In genomic region chr1:173348527-173348926, GRCm38 (mm10) we compare ENCODE assay signal across 28 mouse cellular contexts. TPM values are rescaled to one million over a fixed set of nuclear protein-coding genes. Genes with fewer than 3 reads are reported as not detected.
DNase-seq lines count a peak whose midpoint lies in the region; ATAC-seq lines count a peak whose summit lies in the region.
"Had no signal": no experiment of that assay in that cellular context is flagged by ENCODE, and none has a peak within 500 bp of the region (broad histone marks: within the 10 kb centered on the region; RNA-seq: fewer than 3 reads in every experiment).

No protein-coding gene starts in this region.

- H3K36me3 ChIP-seq in hindbrain, embryonic 10.5 days, result peaks cover 6% of the 10 kb centered on the region; the same call in 1 of the 2 replicates
- H3K36me3 ChIP-seq in hindbrain, embryonic 14.5 days (replicated peaks; ENCODE audit: control insufficient read depth, insufficient read depth), result peaks cover 32% of the 10 kb centered on the region
- peaks cover 14% of the 10 kb centered on the region for H3K36me3 ChIP-seq in midbrain, embryonic 10.5 days
- H3K36me3 ChIP-seq in midbrain, embryonic 16.5 days (ENCODE audit: control insufficient read depth, insufficient read depth, low read length), result peaks cover 13% of the 10 kb centered on the region
- H3K36me3 ChIP-seq: embryonic facial prominence, embryonic 12.5 days; limb, embryonic 13.5 days; liver, embryonic 13.5 days had no signal

- 0 out of 2 replicates have a peak, but pooled peaks cover 3% of the 10 kb centered on the region for H3K27me3 ChIP-seq in hindbrain, embryonic 10.5 days (ENCODE audit: insufficient read depth, poor library complexity, severe bottlenecking)
- H3K27me3 ChIP-seq in hindbrain, embryonic 14.5 days (ENCODE audit: control insufficient read depth, insufficient read depth, low read length), result no peaks in the 10 kb centered on the region
- H3K27me3 ChIP-seq in midbrain, embryonic 10.5 days (ENCODE audit: low read depth, poor library complexity, severe bottlenecking), result no peaks in the 10 kb centered on the region
- no peaks in the 10 kb centered on the region for H3K27me3 ChIP-seq in midbrain, embryonic 16.5 days (ENCODE audit: control insufficient read depth, insufficient read depth, low read depth, low read length)
- H3K27me3 ChIP-seq: embryonic facial prominence, embryonic 12.5 days; hindbrain, embryonic 15.5 days; midbrain, embryonic 13.5 days had no signal

- H3K9me3 ChIP-seq in hindbrain, embryonic 10.5 days, result no peaks in the 10 kb centered on the region
- H3K9me3 ChIP-seq in hindbrain, embryonic 14.5 days (ENCODE audit: control insufficient read depth, low read length), result no peaks in the 10 kb centered on the region
- H3K9me3 ChIP-seq in midbrain, embryonic 10.5 days (replicated peaks), result no peaks in the 10 kb centered on the region
- no peaks in the 10 kb centered on the region for H3K9me3 ChIP-seq in midbrain, embryonic 16.5 days (replicated peaks; ENCODE audit: control insufficient read depth, low read length, poor library complexity, severe bottlenecking)
- H3K9me3 ChIP-seq: embryonic facial prominence, embryonic 12.5 days; hindbrain, embryonic 15.5 days; limb, embryonic 13.5 days; liver, embryonic 13.5 days; megakaryocyte, embryonic 14.5 days; midbrain, embryonic 13.5 days had no signal

- H3K4me2 ChIP-seq in hindbrain, embryonic 14.5 days (replicated peaks), result no peak overlapping the region
- no peak overlapping the region for H3K4me2 ChIP-seq in midbrain, embryonic 16.5 days (ENCODE audit: low read length)
- H3K4me2 ChIP-seq: embryonic facial prominence, embryonic 12.5 days; hindbrain, embryonic 15.5 days; limb, embryonic 13.5 days; midbrain, embryonic 13.5 days had no signal

- H3K4me3 ChIP-seq in hindbrain, embryonic 10.5 days, result no peak overlapping the region
- no peak overlapping the region for H3K4me3 ChIP-seq in hindbrain, embryonic 14.5 days (replicated peaks; ENCODE audit: low read length)
- H3K4me3 ChIP-seq in midbrain, embryonic 10.5 days, result no peak overlapping the region
- H3K4me3 ChIP-seq in midbrain, embryonic 16.5 days (ENCODE audit: low read depth, low read length), result no peak overlapping the region
- H3K4me3 ChIP-seq: embryonic facial prominence, embryonic 12.5 days; hindbrain, embryonic 15.5 days; limb, embryonic 13.5 days; liver, embryonic 13.5 days; megakaryocyte, embryonic 14.5 days; midbrain, embryonic 13.5 days had no signal

- WGBS in hindbrain, embryonic 10.5 days, result 3% methylated on average over 1 of the region's 1 CpGs
- WGBS in hindbrain, embryonic 14.5 days, result 4% methylated on average over 1 of the region's 1 CpGs
- WGBS in midbrain, embryonic 10.5 days, result 7% methylated on average over 1 of the region's 1 CpGs
- WGBS in midbrain, embryonic 16.5 days, result 13% methylated on average over 1 of the region's 1 CpGs

- H3K4me1 ChIP-seq in hindbrain, embryonic 10.5 days (replicated peaks), result peaks cover 36% of the 10 kb centered on the region
- peaks cover 16% of the 10 kb centered on the region; the same call in 1 of the 2 replicates for H3K4me1 ChIP-seq in hindbrain, embryonic 14.5 days (replicated peaks; ENCODE audit: control insufficient read depth, insufficient read depth, low read length)
- peaks cover 49% of the 10 kb centered on the region for H3K4me1 ChIP-seq in midbrain, embryonic 10.5 days
- H3K4me1 ChIP-seq in midbrain, embryonic 16.5 days (ENCODE audit: control insufficient read depth, insufficient read depth, low read length), result peaks cover 12% of the 10 kb centered on the region

- ATAC-seq in hindbrain, embryonic 14.5 days (ENCODE audit: low FRiP score), result no peak
- ATAC-seq in midbrain, embryonic 16.5 days, result no peak
- ATAC-seq: forebrain, postnatal 0 days; inflammation-experienced regulatory T-cells, adult 6 months; lung, postnatal 0 days; midbrain, embryonic 13.5 days had no signal

- H3K9ac ChIP-seq in hindbrain, embryonic 14.5 days, result no peak overlapping the region
- no peak overlapping the region for H3K9ac ChIP-seq in midbrain, embryonic 16.5 days (ENCODE audit: low read depth, low read length)
- H3K9ac ChIP-seq: embryonic facial prominence, embryonic 12.5 days; forebrain, postnatal 0 days; hindbrain, embryonic 15.5 days; limb, embryonic 13.5 days; liver, embryonic 13.5 days; midbrain, embryonic 13.5 days had no signal

- peak; percentile 18 for DNase-seq in embryo, embryonic 10.5 days (ENCODE audit: low spot score)
- DNase-seq in embryo, embryonic 11 days, result no peak
- no peak for DNase-seq in hindbrain, embryonic 10.5 days (ENCODE audit: low spot score)
- no peak for DNase-seq in hindbrain, embryonic 14.5 days (ENCODE audit: low spot score)
- no peak for DNase-seq in midbrain, embryonic 10.5 days (ENCODE audit: low spot score)
- DNase-seq in frontal cortex, adult 2 months (ENCODE audit: extremely low spot score in 1 of 2, low spot score in 1 of 2), result no peak
- DNase-seq: adrenal gland, postnatal 14 days; cerebellum, adult 11 months; cerebellum, postnatal 10 days; forebrain, postnatal 0 days; gastrocnemius, postnatal 10 days; heart, postnatal 4 days; kidney, adult 11 months; kidney, postnatal 10 days; liver, embryonic 13.5 days; lung, adult 18-20 months; lung, postnatal 4 days; retina, postnatal 1 day; right cerebral cortex, postnatal 14 days; thymus, postnatal 4 days had no signal

- H3K27ac ChIP-seq in hindbrain, embryonic 10.5 days, result peak overlapping the region; percentile 59; the same call in 1 of the 2 replicates
- H3K27ac ChIP-seq in hindbrain, embryonic 14.5 days, result no peak overlapping the region
- H3K27ac ChIP-seq in midbrain, embryonic 10.5 days (replicated peaks), result peak overlapping the region; percentile 58; the same call in 1 of the 2 replicates
- H3K27ac ChIP-seq in midbrain, embryonic 16.5 days (ENCODE audit: low read length), result no peak overlapping the region
- H3K27ac ChIP-seq: embryonic facial prominence, embryonic 12.5 days; hindbrain, embryonic 15.5 days; limb, embryonic 13.5 days; liver, embryonic 13.5 days; midbrain, embryonic 13.5 days had no signal

RNA-seq across cellular contexts. Expression of gene Aim2, which starts 2.2 kb away (rescaled TPM):
- 3.9 and 4.8 TPM in 2 replicates for polyA plus RNA-seq in hindbrain, embryonic 10.5 days (2016; fragmentation: Nextera tagmentation; extraction: Ambion mirVana)
- polyA plus RNA-seq in hindbrain, embryonic 14.5 days (2014; fragmentation: Nextera tagmentation; extraction: Ambion mirVana), result 1.3 and 1.4 TPM in 2 replicates
- 6.7 TPM in 2 replicates for polyA plus RNA-seq in midbrain, embryonic 10.5 days (2016; fragmentation: Nextera tagmentation; extraction: Ambion mirVana)
- polyA plus RNA-seq in midbrain, embryonic 16.5 days (2015; fragmentation: Nextera tagmentation; extraction: Ambion mirVana), result 1.5 and 1.7 TPM in 2 replicates
- 2.3 and 3.4 TPM in 2 replicates for polyA plus RNA-seq in frontal cortex, adult 2 months (2012; rRNA removed)

RNA-seq across cellular contexts. Expression of gene Ackr1, which starts 15.0 kb away (rescaled TPM):
- 2.3 and 2.4 TPM in 2 replicates for polyA plus RNA-seq in hindbrain, embryonic 10.5 days (2016; fragmentation: Nextera tagmentation; extraction: Ambion mirVana)
- 23.4 and 24.0 TPM in 2 replicates for polyA plus RNA-seq in hindbrain, embryonic 14.5 days (2014; fragmentation: Nextera tagmentation; extraction: Ambion mirVana)
- polyA plus RNA-seq in midbrain, embryonic 10.5 days (2016; fragmentation: Nextera tagmentation; extraction: Ambion mirVana), result 1.6 and 2.4 TPM in 2 replicates
- 18.6 and 19.9 TPM in 2 replicates for polyA plus RNA-seq in midbrain, embryonic 16.5 days (2015; fragmentation: Nextera tagmentation; extraction: Ambion mirVana)
- polyA plus RNA-seq in frontal cortex, adult 2 months (2012; rRNA removed), result 115 and 129 TPM in 2 replicates
- polyA plus RNA-seq: inflammation-experienced regulatory T-cells, adult 6 months had no signal

RNA-seq across cellular contexts. Expression of gene Cadm3, which starts 19.0 kb away (rescaled TPM):
- polyA plus RNA-seq in hindbrain, embryonic 10.5 days (2016; fragmentation: Nextera tagmentation; extraction: Ambion mirVana), result 3.9 and 17.7 TPM in 2 replicates
- 138 and 157 TPM in 2 replicates for polyA plus RNA-seq in hindbrain, embryonic 14.5 days (2014; fragmentation: Nextera tagmentation; extraction: Ambion mirVana)
- 2.0 and 5.3 TPM in 2 replicates for polyA plus RNA-seq in midbrain, embryonic 10.5 days (2016; fragmentation: Nextera tagmentation; extraction: Ambion mirVana)
- polyA plus RNA-seq in midbrain, embryonic 16.5 days (2015; fragmentation: Nextera tagmentation; extraction: Ambion mirVana), result 64.7 and 69.7 TPM in 2 replicates
- 360 and 371 TPM in 2 replicates for polyA plus RNA-seq in frontal cortex, adult 2 months (2012; rRNA removed)

Comparison
In these comparisons a context has a peak if more than half of its experiments do, and no peak if none do; other contexts are left out.
1. H3K27ac ChIP-seq: peak in hindbrain, embryonic 10.5 days (single experiment) and midbrain, embryonic 10.5 days (single experiment); none in hindbrain, embryonic 14.5 days (single experiment) and midbrain, embryonic 16.5 days (single experiment).